Mouse (Mus musculus): ENCODE measurements around the gene Krba1. TPM values are rescaled to one million over a fixed set of nuclear protein-coding genes. Genes with fewer than 3 reads are reported as not detected.
A peak's percentile ranks its signal among the peaks of the same experiment; 100 is the strongest.

Krba1 gene
- polyA plus RNA-seq, 1 experiment from 2014 or later = 15.4 TPM

DNA sequence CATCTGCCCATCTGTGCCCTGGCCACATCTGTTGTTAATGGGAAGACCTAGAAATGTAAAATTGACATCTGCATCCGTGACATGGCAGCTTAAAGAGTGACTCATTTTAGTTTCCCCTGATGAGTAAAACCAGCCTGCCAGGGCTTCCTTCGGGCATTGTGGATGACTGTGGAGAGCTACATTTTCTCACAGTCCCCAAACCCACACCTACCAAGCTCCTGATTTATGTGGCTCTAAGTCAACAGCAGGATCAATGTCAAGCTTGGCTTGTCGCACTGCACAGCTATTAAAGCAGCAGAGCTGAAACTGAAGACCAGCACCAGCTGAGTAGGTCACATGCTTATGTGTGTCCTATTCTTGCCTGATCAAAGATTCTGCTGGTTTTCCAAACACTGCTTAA lies 15.2 kb downstream of the Krba1 start:
- no peak overlapping the region for H3K4me2 ChIP-seq
- no peak for ATAC-seq (ENCODE audit: extremely low read depth, insufficient number of reproducible peaks, low FRiP score, low TSS enrichment)

GRCm38 (mm10) chr6:48411193-48412092 lies 16.1 kb downstream of the Krba1 start:
- Histone ChIP-seq H3K4me3 (no peak overlapping the region), H3K9me3 (no peaks in the 10 kb centered on the region), H3K27me3 (replicated peaks) (no peaks in the 10 kb centered on the region), H3K4me2 (no peak overlapping the region), H3K36me3 (peaks cover 100% of the 10 kb centered on the region), H3K4me1 (peaks cover 20% of the 10 kb centered on the region), H3K9ac (no peak overlapping the region), H3K27ac (replicated peaks) (peak overlapping the region; percentile 72)
- WGBS = 58% methylated on average over 6 of the region's 6 CpGs
- no peak for ATAC-seq (ENCODE audit: extremely low read depth, insufficient number of reproducible peaks, low FRiP score, low TSS enrichment)

More for the DNA sequence above, 15.2 kb downstream of the Krba1 start:
- H3K9me3 ChIP-seq = no peaks in the 10 kb centered on the region
- no peaks in the 10 kb centered on the region for H3K27me3 ChIP-seq (replicated peaks)
- peaks cover 20% of the 10 kb centered on the region for H3K4me1 ChIP-seq
- peaks cover 99% of the 10 kb centered on the region for H3K36me3 ChIP-seq
- no peak overlapping the region for H3K9ac ChIP-seq
- no peak overlapping the region for H3K4me3 ChIP-seq
- WGBS = 82% methylated on average over 3 of the region's 3 CpGs
- peak overlapping the region; percentile 72; the same call in 1 of the 2 replicates for H3K27ac ChIP-seq (replicated peaks)

DNA sequence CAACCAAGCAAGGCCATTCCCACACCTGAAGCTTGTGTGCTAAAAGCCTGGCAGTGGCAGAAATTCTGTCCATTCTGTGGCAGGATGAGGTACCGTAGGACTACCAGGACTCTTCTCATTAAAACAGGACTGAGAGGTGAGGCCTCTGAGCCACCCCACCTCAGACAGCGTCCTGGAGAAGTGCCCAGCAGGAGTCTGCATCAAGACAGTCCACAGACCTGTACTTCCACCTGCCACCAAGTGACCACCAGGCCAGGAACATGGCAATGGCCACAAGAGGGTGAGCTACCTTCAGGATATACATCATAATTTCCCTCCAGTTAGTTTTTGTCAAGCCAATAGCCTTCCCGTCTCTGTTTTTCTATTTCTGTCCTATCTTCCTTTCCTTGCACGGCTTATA lies 16.8 kb downstream of the Krba1 start:
- Histone ChIP-seq H3K9ac (no peak overlapping the region), H3K4me2 (no peak overlapping the region), H3K27ac (replicated peaks) (peak overlapping the region; percentile 72), H3K4me3 (no peak overlapping the region), H3K36me3 (peaks cover 100% of the 10 kb centered on the region), H3K4me1 (peaks cover 20% of the 10 kb centered on the region), H3K9me3 (no peaks in the 10 kb centered on the region), H3K27me3 (replicated peaks) (no peaks in the 10 kb centered on the region)
- 72% methylated on average over 4 of the region's 4 CpGs for WGBS
- no peak for ATAC-seq (ENCODE audit: extremely low read depth, insufficient number of reproducible peaks, low FRiP score, low TSS enrichment)

DNA sequence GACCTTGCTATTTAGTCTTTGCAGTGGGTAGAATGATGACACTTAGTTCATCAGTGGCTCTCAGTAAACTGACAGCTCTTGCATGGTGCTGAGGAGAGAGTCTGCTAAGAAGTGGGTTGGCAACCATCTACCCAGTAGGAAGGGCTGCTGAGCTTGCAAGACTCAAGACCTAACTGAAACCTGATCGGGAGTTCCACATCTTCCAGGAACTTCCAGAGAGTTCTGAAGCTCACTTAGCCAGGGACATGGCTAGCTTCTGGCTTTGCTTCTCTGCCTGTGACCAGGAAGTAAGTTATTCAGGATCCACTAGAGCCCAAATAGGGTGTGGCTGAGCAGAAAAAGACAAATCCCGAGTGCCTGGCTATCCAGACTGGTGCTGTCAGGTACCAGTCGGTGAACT lies 17.3 kb downstream of the Krba1 start:
- H3K4me3 ChIP-seq = no peak overlapping the region
- no peak overlapping the region for H3K4me2 ChIP-seq
- peaks cover 100% of the 10 kb centered on the region for H3K36me3 ChIP-seq
- H3K27me3 ChIP-seq (replicated peaks) = no peaks in the 10 kb centered on the region
- H3K9ac ChIP-seq = no peak overlapping the region
- no peak overlapping the region for H3K27ac ChIP-seq (replicated peaks)
- WGBS = 79% methylated on average over 3 of the region's 3 CpGs
- H3K9me3 ChIP-seq = no peaks in the 10 kb centered on the region
- ATAC-seq (ENCODE audit: extremely low read depth, insufficient number of reproducible peaks, low FRiP score, low TSS enrichment) = no peak
- peaks cover 20% of the 10 kb centered on the region for H3K4me1 ChIP-seq

DNA sequence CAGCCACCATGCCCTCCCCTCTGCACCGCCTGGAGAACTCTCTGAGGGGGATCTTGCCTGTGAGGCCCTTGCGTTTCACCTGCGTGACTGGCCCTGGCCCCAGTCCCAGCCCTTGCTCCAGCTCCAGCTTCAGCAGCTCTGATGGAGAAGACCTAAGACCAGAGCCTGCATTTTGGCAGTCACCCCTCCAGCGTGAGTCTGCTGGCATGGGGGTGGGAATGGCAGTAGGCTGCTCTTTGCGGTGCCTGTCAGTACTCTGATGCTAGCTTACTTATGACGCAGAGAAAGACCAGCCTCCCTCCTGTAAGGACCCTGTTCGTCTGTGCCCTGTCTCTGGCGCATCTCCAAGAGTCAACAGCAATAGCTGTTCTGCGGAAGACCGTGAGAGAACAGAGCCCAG lies 17.7 kb downstream of the Krba1 start:
- Histone ChIP-seq H3K27ac (replicated peaks) (no peak overlapping the region), H3K9ac (no peak overlapping the region), H3K4me3 (no peak overlapping the region), H3K27me3 (replicated peaks) (no peaks in the 10 kb centered on the region), H3K4me2 (no peak overlapping the region), H3K9me3 (no peaks in the 10 kb centered on the region), H3K36me3 (peaks cover 100% of the 10 kb centered on the region), H3K4me1 (peaks cover 20% of the 10 kb centered on the region)
- no peak for ATAC-seq (ENCODE audit: extremely low read depth, insufficient number of reproducible peaks, low FRiP score, low TSS enrichment)
- 73% methylated on average over 10 of the region's 10 CpGs for WGBS

DNA sequence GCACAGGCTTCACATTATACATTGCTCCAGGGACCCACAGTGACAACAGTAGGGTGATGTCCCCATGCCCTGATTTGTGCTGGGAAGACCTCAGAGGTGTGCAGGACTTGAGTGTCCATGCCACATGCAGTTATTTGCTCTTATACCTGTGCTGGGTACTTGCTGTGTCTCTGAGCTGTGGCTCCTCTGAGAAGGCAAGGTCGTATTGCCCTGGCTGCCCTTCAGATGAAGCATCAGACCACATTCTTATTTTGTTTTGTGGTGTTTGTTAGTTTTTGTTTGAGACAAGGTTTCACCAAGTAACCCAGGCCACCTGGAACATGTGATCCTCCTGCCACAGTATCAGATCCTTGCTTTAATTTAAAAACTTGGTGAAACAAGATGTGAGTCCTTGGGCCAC lies 19.5 kb downstream of the Krba1 start:
- Histone ChIP-seq H3K4me2 (no peak overlapping the region), H3K9me3 (no peaks in the 10 kb centered on the region), H3K4me3 (no peak overlapping the region), H3K36me3 (peaks cover 91% of the 10 kb centered on the region), H3K27me3 (replicated peaks) (no peaks in the 10 kb centered on the region), H3K4me1 (peaks cover 20% of the 10 kb centered on the region), H3K27ac (replicated peaks) (no peak overlapping the region), H3K9ac (no peak overlapping the region)
- WGBS = 81% methylated on average over 1 of the region's 1 CpGs
- no peak for ATAC-seq (ENCODE audit: extremely low read depth, insufficient number of reproducible peaks, low FRiP score, low TSS enrichment)

DNA sequence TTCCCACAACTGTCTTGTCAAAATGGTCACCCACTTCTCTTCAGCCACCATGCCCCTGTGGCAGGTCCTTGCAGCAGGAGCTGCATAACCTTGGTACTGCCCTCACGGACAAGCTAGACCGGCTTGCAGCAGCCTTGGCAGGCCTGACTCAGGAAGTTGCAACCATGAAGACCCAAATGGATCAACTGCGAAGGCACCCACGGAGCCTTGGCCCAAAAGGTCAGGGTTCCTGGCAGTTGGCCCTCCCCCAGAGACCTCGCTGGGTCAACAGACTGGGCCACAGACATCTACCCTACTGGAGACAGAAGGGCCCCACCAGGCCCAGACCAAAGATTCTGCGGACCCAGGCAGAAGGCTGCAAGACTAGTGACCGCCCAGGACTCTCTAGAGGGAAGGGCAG lies 20.2 kb downstream of the Krba1 start:
- Histone ChIP-seq H3K27me3 (replicated peaks) (no peaks in the 10 kb centered on the region), H3K9me3 (no peaks in the 10 kb centered on the region), H3K4me2 (no peak overlapping the region), H3K27ac (replicated peaks) (no peak overlapping the region), H3K4me1 (peaks cover 20% of the 10 kb centered on the region), H3K9ac (no peak overlapping the region), H3K36me3 (peaks cover 84% of the 10 kb centered on the region), H3K4me3 (no peak overlapping the region)
- 88% methylated on average over 7 of the region's 7 CpGs for WGBS
- ATAC-seq (ENCODE audit: extremely low read depth, insufficient number of reproducible peaks, low FRiP score, low TSS enrichment) = no peak

DNA sequence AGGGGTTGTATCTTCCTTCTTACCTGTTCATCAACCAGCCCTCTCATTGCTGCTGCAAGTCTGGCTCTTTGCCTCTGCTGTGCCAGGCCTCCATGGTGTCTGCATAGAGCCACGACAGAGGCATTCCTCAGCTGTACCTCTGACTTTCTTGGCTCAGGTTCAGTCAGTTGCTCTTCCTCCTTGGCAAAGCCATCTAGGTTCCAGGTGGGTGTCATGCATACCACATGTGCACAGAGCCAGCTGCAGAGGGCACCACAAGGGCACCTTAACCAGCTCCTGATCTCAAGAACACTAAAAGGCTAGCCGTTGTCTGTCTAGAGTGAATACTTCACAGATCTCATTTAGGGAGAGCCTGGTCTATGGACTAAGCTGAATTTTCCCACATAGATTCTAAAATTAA lies 21.1 kb downstream of the Krba1 start:
- H3K4me2 ChIP-seq = no peak overlapping the region
- WGBS = 78% methylated on average over 2 of the region's 2 CpGs
- no peaks in the 10 kb centered on the region for H3K27me3 ChIP-seq (replicated peaks)
- H3K9ac ChIP-seq = no peak overlapping the region
- ATAC-seq (ENCODE audit: extremely low read depth, insufficient number of reproducible peaks, low FRiP score, low TSS enrichment) = no peak
- no peak overlapping the region for H3K4me3 ChIP-seq
- H3K4me1 ChIP-seq = peaks cover 13% of the 10 kb centered on the region
- H3K27ac ChIP-seq (replicated peaks) = no peak overlapping the region
- no peaks in the 10 kb centered on the region for H3K9me3 ChIP-seq
- peaks cover 75% of the 10 kb centered on the region for H3K36me3 ChIP-seq

- Histone ChIP-seq H3K4me1 (peaks cover 7% of the 10 kb centered on the region; the same call in 1 of the 2 replicates), H3K27ac (replicated peaks) (no peak overlapping the region), H3K4me3 (no peak overlapping the region), H3K9me3 (no peaks in the 10 kb centered on the region), H3K27me3 (replicated peaks) (no peaks in the 10 kb centered on the region), H3K4me2 (no peak overlapping the region), H3K36me3 (peaks cover 34% of the 10 kb centered on the region), H3K9ac (no peak overlapping the region)
- ATAC-seq (ENCODE audit: extremely low read depth, insufficient number of reproducible peaks, low FRiP score, low TSS enrichment) = no peak
- WGBS = 12% methylated on average over 2 of the region's 2 CpGs
Observed at GRCm38 (mm10) chr6:48420647-48421046, 25.3 kb downstream of the Krba1 start.

GRCm38 (mm10) chr6:48423336-48423735 lies 27.9 kb downstream of the Krba1 start:
- H3K4me1 ChIP-seq = peaks cover 7% of the 10 kb centered on the region; the same call in 1 of the 2 replicates
- H3K4me2 ChIP-seq = no peak overlapping the region
- no peaks in the 10 kb centered on the region for H3K9me3 ChIP-seq
- 67% methylated on average over 3 of the region's 3 CpGs for WGBS
- no peak for ATAC-seq (ENCODE audit: extremely low read depth, insufficient number of reproducible peaks, low FRiP score, low TSS enrichment)
- no peak overlapping the region for H3K9ac ChIP-seq
- H3K27me3 ChIP-seq (replicated peaks) = no peaks in the 10 kb centered on the region
- H3K27ac ChIP-seq (replicated peaks) = no peak overlapping the region
- H3K4me3 ChIP-seq = no peak overlapping the region
- peaks cover 7% of the 10 kb centered on the region; the same call in 1 of the 2 replicates for H3K36me3 ChIP-seq

GRCm38 (mm10) chr6:48424074-48424473 lies 28.7 kb downstream of the Krba1 start:
- 61% methylated on average over 5 of the region's 5 CpGs for WGBS
- H3K9ac ChIP-seq = no peak overlapping the region
- H3K4me2 ChIP-seq = no peak overlapping the region
- no peaks in the 10 kb centered on the region for H3K36me3 ChIP-seq
- no peak for ATAC-seq (ENCODE audit: extremely low read depth, insufficient number of reproducible peaks, low FRiP score, low TSS enrichment)
- no peaks in the 10 kb centered on the region for H3K9me3 ChIP-seq
- peaks cover 7% of the 10 kb centered on the region; the same call in 1 of the 2 replicates for H3K4me1 ChIP-seq
- H3K27me3 ChIP-seq (replicated peaks) = no peaks in the 10 kb centered on the region
- H3K4me3 ChIP-seq = no peak overlapping the region
- H3K27ac ChIP-seq (replicated peaks) = no peak overlapping the region

DNA sequence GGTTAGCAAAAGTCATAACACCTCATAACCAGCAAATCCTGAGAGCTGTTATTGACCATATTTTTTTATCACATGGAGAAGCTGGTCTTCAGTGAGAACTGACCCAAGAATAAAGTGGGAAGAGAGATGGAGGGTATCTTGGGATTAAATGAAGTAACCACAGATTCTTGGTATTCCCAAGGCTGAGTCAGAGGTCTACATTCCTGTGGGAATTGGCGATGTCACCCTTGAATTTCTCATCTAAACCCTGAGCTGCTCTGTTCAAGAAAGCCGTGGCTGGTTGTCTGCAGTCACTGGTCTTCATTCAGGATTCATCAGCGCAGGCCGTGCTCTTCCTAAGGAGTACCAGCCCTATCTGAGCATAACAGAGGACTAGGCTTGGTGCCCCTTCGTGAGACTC lies 31.6 kb downstream of the Krba1 start:
- Histone ChIP-seq H3K4me1 (0 out of 2 replicates have a peak, but pooled peaks cover 3% of the 10 kb centered on the region), H3K36me3 (no peaks in the 10 kb centered on the region)
- ATAC-seq (ENCODE audit: extremely low read depth, insufficient number of reproducible peaks, low FRiP score, low TSS enrichment) = no peak

More for the DNA sequence above, 31.6 kb downstream of the Krba1 start:
- Histone ChIP-seq H3K9me3 (no peaks in the 10 kb centered on the region), H3K4me3 (no peak overlapping the region), H3K27me3 (replicated peaks) (no peaks in the 10 kb centered on the region), H3K4me2 (no peak overlapping the region), H3K27ac (replicated peaks) (no peak overlapping the region), H3K9ac (no peak overlapping the region)
- WGBS = 64% methylated on average over 5 of the region's 5 CpGs

Measured in heart, embryonic 13.5 days (tissue).